Mouse (Mus musculus) CH12.LX (cell line): Measurements from ENCODE around the gene Gm17018.

Experiments used
- EP300 ChIP-seq: IDR thresholded peaks from 2 replicates; pipeline ENCODE4 v1.6.1; 2011; ENCODE audit warnings: low read length, improper control_type of control experiment
- ETS1 ChIP-seq: conservative IDR thresholded peaks from 2 replicates; pipeline ENCODE4 v1.6.1; 2012; ENCODE audit warnings: low read depth, mild to moderate bottlenecking, inconsistent platforms, low read length, improper control_type of control experiment, moderate library complexity
- JUND ChIP-seq: conservative IDR thresholded peaks from 2 replicates; pipeline ENCODE4 v1.6.1; 2011; ENCODE audit warnings: low read depth, low read length, improper control_type of control experiment
- MEF2A ChIP-seq: IDR thresholded peaks from 2 replicates; pipeline ENCODE4 v1.6.1; 2014; ENCODE audit warnings: low read depth, mild to moderate bottlenecking, inconsistent platforms, low read length, improper control_type of control experiment, borderline replicate concordance
- MXI1 ChIP-seq: IDR thresholded peaks from 2 replicates; pipeline ENCODE4 v1.6.1; 2011; ENCODE audit warnings: mild to moderate bottlenecking, low read depth, low read length, improper control_type of control experiment
- MYC ChIP-seq: IDR thresholded peaks from 2 replicates; pipeline ENCODE4 v1.6.1; 2011; ENCODE audit warnings: low read depth, mild to moderate bottlenecking, improper control_type of control experiment, low read length
- POLR2A ChIP-seq: IDR thresholded peaks from 2 replicates; pipeline ENCODE4 v1.6.1; 2011; ENCODE audit warnings: low read depth, mild to moderate bottlenecking, improper control_type of control experiment, low read length
- SMC3 ChIP-seq: IDR thresholded peaks from 2 replicates; pipeline ENCODE4 v1.6.1; 2011; ENCODE audit warnings: low read depth, low read length, improper control_type of control experiment
- TBP ChIP-seq: conservative IDR thresholded peaks from 2 replicates; pipeline ENCODE4 v1.6.1; 2011; ENCODE audit warnings: low read depth, low read length, improper control_type of control experiment

DNA sequence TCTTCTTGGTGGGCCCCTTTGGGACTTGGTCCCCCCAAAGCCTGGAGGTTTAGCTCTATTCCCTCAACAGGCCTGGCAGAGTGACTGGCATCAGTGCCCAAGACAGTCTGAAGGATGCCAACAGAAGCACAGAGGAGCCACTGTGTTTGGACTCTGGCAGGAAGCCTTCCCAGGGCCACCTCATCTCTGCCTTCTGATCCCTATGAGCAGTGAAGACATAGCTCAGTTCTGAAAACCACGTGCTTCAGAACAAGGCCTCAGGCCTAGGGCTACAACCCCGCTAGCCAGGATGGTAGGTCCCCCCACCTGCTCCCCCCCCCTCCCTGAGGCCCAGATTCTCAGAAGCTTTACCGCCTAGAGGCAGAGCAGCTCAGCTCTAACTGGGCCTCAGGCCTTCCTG lies 54.5 kb downstream of the Gm17018 start:
- TF ChIP-seq MEF2A: no peak
- TF ChIP-seq ETS1: no peak
- no peak for TF ChIP-seq EP300
- no peak for TF ChIP-seq SMC3
- TF ChIP-seq MXI1: no peak
- TF ChIP-seq TBP: no peak
- no peak for TF ChIP-seq POLR2A
- TF ChIP-seq JUND: no peak
- no peak for TF ChIP-seq MYC
